Mouse (Mus musculus) liver, embryonic 16.5 days (tissue): ENCODE data around the gene Evl. TPM values are rescaled to one million over a fixed set of nuclear protein-coding genes. Genes with fewer than 3 reads are reported as not detected.

ENCODE experiments used
- ATAC-seq: fragments of 200-750 bp; cut with Nextera tagmentation; 2 replicates; pipeline ENCODE4 v1.8.0; 2017; ENCODE audit warnings: low read depth, mild to moderate bottlenecking, moderate number of reproducible peaks, moderate library complexity
- H3K27ac ChIP-seq: fragments of 300-500 bp; sonication (generic); 2 replicates; pipeline ENCODE4 v1.5.1; 2014; ENCODE audit warnings: mild to moderate bottlenecking, low read length
- H3K27me3 ChIP-seq: fragments of 300-500 bp; sonication (generic); 2 replicates; pipeline ENCODE4 v1.6.1; 2014; ENCODE audit warnings: low read depth, low read length, mixed read lengths; ENCODE audit not compliant: control insufficient read depth, insufficient read depth
- H3K36me3 ChIP-seq: fragments of 300-500 bp; sonication (generic); 2 replicates; pipeline ENCODE4 v1.6.1; 2014; ENCODE audit warnings: mild to moderate bottlenecking; ENCODE audit not compliant: control insufficient read depth, insufficient read depth
- H3K4me1 ChIP-seq: fragments of 300-500 bp; sonication (generic); 2 replicates; pipeline ENCODE4 v1.6.1; 2014; ENCODE audit warnings: low read depth, low read length, mixed read lengths; ENCODE audit not compliant: control insufficient read depth
- H3K4me2 ChIP-seq: fragments of 300-500 bp; sonication (generic); 2 replicates; pipeline ENCODE4 v1.6.1; 2014; ENCODE audit warnings: low read depth, low read length, mixed read lengths
- H3K4me3 ChIP-seq: fragments of 300-500 bp; sonication (generic); 2 replicates; pipeline ENCODE4 v1.5.1; 2014; ENCODE audit warnings: low read depth, mild to moderate bottlenecking, low read length
- H3K9ac ChIP-seq: fragments of 300-500 bp; sonication (generic); 2 replicates; pipeline ENCODE4 v1.6.1; 2014; ENCODE audit warnings: low read depth, low read length
- H3K9me3 ChIP-seq: fragments of 300-500 bp; sonication (generic); replicated peaks from 2 replicates; pipeline ENCODE4 v1.6.1; 2016; ENCODE audit warnings: low read length; ENCODE audit not compliant: control insufficient read depth
- WGBS: fragments of 180-500 bp; shearing (Covaris S2); extraction: QIAGEN DNeasy Blood & Tissue Kit; methylation state at CpG from one replicate; pipeline ENCODE4 v1.1.7; 2014; ENCODE audit not compliant: insufficient replicate concordance; 5-methylcytosine and 5-hydroxymethylcytosine counted together
- polyA plus RNA-seq: library from polyadenylated mRNA; unstranded; fragments of >200 nt; fragmentation: Nextera tagmentation; extraction: Ambion mirVana; gene quantifications from 2 replicates; pipeline ENCODE4 v1.2.1, GENCODE M21; 2015

The Evl gene
- polyA plus RNA-seq, 1 experiment from 2014 or later: 8.0 TPM

DNA sequence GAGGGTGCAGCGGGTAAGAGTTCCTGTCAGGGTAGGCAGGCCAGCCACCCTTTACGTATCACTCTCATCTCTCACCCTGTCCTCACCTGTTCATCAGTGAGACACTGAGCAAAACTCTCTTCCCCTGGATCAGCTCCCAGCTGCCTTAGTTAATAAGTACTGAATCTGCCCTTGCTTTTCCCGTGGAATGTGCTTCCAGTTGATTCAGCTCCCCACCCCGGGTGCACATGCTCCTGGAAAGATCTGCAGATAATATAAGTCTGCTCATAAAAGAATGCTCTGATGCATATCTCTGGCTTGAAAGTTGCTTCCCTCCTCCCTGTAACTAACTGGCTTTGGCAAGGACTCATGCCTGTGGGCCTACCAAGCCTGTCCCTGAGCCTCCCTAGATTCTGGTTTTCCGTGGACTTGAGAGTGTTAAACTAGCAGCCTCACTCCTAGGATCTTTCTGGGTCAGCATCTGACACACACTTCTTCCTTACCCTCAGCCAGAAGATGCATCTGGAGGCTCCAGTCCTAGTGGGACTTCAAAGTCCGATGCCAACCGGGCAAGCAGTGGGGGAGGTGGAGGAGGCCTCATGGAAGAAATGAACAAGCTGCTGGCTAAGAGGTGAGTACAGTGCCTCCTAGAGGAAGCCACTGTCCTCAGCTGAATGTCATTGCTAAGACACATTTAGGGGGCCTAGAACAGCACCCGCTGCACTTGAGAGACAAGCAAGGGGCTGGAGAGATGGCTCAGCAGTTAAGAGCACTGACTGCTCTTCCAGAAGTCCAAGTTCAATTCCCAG lies 121.3 kb downstream of the Evl start:
- no peak overlapping the region for H3K27ac ChIP-seq
- ATAC-seq: peak; percentile 65
- H3K9ac ChIP-seq: no peak overlapping the region
- no peaks in the 10 kb centered on the region for H3K4me1 ChIP-seq
- no peak overlapping the region for H3K4me2 ChIP-seq
- H3K4me3 ChIP-seq: no peak overlapping the region
- 63% methylated on average over 8 of the region's 8 CpGs for WGBS
- no peaks in the 10 kb centered on the region for H3K36me3 ChIP-seq
- no peaks in the 10 kb centered on the region for H3K9me3 ChIP-seq
- H3K27me3 ChIP-seq: no peaks in the 10 kb centered on the region

DNA sequence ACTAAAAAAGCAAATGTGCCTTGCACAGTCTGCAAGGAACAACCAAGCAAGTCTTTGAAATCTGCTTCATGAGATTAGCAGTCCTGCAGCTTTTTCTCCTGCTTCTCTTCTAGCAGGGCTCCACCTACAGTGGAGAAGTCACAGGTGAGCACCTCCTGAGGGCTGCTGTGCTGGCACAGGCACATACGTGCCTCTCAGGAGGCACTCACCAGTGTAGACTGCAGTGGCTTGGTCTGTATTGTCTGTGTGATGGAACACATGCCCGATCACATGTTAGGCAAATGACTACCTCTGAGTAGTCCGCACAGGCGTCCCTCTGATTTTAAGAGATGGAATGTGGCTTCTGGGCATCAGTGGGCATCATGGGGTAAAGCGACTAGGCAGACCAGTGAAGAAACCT lies 122.6 kb downstream of the Evl start:
- Histone ChIP-seq H3K36me3 (no peaks in the 10 kb centered on the region), H3K4me3 (no peak overlapping the region), H3K4me2 (no peak overlapping the region), H3K4me1 (no peaks in the 10 kb centered on the region), H3K27ac (no peak overlapping the region), H3K27me3 (no peaks in the 10 kb centered on the region), H3K9ac (no peak overlapping the region), H3K9me3 (no peaks in the 10 kb centered on the region)
- ATAC-seq: no peak
- WGBS: 74% methylated on average over 5 of the region's 5 CpGs

DNA sequence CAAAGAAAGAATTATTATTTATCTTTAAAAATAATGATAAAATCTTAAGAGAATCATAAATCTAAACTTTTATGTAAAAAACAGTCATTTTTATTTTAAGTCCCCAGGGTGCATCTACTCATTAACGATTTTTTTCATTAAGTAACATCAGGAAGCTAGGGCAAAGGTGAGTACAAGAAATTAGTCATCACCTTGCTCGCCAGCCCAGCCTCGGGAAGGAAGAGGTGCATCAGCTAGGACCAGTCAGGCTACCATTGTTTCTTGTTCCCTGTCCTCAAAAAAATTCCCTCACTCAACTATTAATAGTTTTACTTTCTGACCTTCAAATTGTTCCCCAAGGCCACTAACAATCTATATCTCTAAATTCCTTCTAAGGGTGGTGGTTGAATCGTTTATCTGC lies 123.8 kb downstream of the Evl start:
- Histone ChIP-seq H3K4me2 (no peak overlapping the region), H3K27ac (no peak overlapping the region), H3K4me1 (no peaks in the 10 kb centered on the region), H3K9ac (no peak overlapping the region), H3K4me3 (no peak overlapping the region), H3K36me3 (no peaks in the 10 kb centered on the region), H3K27me3 (no peaks in the 10 kb centered on the region), H3K9me3 (no peaks in the 10 kb centered on the region)
- WGBS: 56% methylated on average over 4 of the region's 4 CpGs
- no peak for ATAC-seq

DNA sequence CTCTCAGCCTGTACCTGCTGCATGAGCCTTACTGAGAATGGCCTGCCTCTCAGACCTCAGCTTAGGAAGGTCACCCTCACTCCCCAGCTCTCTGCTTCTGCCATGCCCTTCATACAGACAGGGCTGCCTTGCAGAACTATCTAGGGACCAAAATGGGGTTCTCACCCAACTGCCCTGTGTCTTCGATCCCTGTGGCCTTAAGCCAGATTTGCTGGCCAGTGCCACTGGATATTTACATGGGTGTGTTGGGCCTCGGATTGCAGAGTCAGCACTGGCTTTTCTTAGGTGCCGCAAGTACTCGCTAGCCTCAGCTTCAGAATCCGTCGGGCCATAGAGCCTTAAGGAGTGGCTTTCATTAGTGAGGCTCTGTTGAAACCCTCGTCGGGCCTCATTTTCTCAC lies 126.3 kb downstream of the Evl start:
- Histone ChIP-seq H3K4me1 (no peaks in the 10 kb centered on the region), H3K27me3 (no peaks in the 10 kb centered on the region), H3K9me3 (no peaks in the 10 kb centered on the region), H3K9ac (no peak overlapping the region), H3K4me2 (no peak overlapping the region), H3K27ac (no peak overlapping the region), H3K36me3 (no peaks in the 10 kb centered on the region), H3K4me3 (no peak overlapping the region)
- 74% methylated on average over 8 of the region's 8 CpGs for WGBS
- ATAC-seq: no peak

DNA sequence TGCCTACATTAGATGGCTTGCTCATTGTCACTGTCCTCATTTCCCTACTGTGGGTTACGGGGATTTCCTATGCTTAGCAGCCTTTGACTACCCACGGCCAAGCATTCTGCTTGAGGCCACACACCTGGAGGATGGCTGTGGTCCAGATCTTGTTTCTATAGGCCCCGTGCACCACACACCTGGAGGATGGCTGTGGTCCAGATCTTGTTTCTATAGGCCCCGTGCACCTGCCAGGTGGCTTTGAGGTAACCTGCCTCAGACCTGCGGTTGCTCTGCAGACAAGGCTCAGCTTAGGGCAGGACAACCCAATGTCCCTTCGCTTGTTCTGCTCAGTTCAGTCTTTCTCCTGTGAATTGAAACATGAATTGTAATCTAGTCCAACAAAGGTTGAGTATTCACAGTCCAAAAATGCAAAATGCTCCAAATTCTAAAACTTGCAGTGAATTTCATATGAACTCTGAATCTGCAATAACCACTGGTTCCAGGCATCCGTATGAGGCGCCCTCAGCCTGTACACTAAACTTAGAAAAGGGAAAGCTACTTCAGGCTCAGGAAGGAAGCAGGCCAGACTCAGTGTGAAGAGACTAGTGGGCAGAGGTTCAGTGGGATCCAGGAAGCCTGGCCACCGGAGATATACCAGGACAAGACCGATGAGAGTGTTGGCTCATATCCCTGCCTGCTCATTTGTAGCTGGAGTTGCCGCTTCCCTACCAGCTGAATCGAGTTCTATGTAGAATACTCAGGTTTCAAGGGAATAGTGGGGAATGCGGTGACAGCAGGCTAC lies 127.9 kb downstream of the Evl start:
- Histone ChIP-seq H3K4me2 (no peak overlapping the region), H3K4me3 (no peak overlapping the region), H3K9ac (no peak overlapping the region), H3K4me1 (no peaks in the 10 kb centered on the region), H3K27me3 (no peaks in the 10 kb centered on the region), H3K27ac (no peak overlapping the region), H3K9me3 (no peaks in the 10 kb centered on the region), H3K36me3 (no peaks in the 10 kb centered on the region)
- no peak for ATAC-seq
- WGBS: 66% methylated on average over 13 of the region's 13 CpGs

DNA sequence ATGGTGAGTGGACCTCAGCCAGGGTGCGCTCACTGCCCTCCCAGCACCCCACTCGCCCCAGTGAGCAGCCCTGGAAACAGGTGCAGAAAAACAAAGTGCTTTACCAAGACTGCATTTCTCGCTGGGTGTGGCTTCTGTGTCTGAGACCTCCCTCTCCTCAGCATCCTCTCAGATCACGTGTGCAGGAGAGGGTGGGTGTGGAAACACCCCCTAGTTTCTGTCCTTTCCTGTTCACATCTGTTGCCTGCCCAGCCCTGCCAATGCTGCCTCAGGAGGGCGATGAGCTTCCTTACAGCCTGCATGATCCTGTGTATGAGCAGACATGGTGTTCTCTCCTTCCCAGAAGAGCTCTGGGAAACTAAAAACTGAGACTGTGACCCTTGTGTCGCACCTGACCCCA lies 131.9 kb downstream of the Evl start:
- 63% methylated on average over 6 of the region's 6 CpGs for WGBS
- Histone ChIP-seq H3K4me1 (no peaks in the 10 kb centered on the region), H3K27ac (no peak overlapping the region), H3K27me3 (no peaks in the 10 kb centered on the region), H3K9me3 (no peaks in the 10 kb centered on the region), H3K9ac (no peak overlapping the region), H3K4me2 (no peak overlapping the region), H3K36me3 (no peaks in the 10 kb centered on the region), H3K4me3 (no peak overlapping the region)
- no peak for ATAC-seq

DNA sequence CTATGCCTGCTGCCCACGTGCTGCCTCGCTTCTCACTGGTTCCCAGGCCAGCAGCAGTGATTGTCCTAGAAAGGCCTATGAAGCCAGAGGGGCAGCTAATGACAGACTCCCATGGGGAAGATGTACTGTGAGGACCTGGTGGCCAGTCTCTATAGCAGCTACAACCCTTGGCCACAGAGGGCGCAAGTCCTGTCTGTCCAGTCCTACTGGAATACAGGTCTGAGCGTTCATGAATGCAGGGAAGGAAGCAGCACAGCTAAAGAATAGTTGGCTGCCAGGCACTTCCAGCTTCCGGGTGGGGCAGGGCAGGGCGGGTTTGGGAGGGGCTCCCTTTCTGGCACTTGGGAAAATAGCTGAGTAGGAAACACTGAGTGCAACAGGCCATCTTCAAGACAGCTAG lies 132.4 kb downstream of the Evl start:
- no peak for ATAC-seq
- H3K27me3 ChIP-seq: no peaks in the 10 kb centered on the region
- no peaks in the 10 kb centered on the region for H3K4me1 ChIP-seq
- H3K36me3 ChIP-seq: no peaks in the 10 kb centered on the region
- no peaks in the 10 kb centered on the region for H3K9me3 ChIP-seq
- WGBS: 63% methylated on average over 6 of the region's 6 CpGs
- H3K9ac ChIP-seq: no peak overlapping the region
- H3K27ac ChIP-seq: no peak overlapping the region
- no peak overlapping the region for H3K4me2 ChIP-seq
- no peak overlapping the region for H3K4me3 ChIP-seq

DNA sequence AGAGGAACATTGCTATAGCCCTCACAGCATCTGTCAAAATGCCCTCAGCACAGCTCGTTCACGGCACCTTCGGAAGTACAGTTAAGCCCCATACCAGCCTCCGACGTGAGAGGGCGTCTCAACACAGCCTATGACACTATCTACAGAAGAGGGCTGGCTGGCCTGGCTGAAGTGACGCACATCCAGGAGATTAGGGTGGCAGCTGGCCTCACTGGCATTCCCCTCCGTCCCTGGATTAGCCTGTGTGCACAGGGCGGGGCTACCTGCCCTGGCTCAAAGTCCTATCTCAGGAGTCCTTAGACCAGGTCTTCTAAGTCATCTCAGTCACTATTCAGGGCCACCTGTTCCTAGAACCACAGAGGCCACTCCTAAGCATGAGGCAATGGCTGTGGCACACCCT lies 134.6 kb downstream of the Evl start:
- H3K27ac ChIP-seq: no peak overlapping the region
- H3K27me3 ChIP-seq: no peaks in the 10 kb centered on the region
- no peaks in the 10 kb centered on the region for H3K36me3 ChIP-seq
- H3K9me3 ChIP-seq: no peaks in the 10 kb centered on the region
- no peak overlapping the region for H3K9ac ChIP-seq
- H3K4me2 ChIP-seq: no peak overlapping the region
- no peaks in the 10 kb centered on the region for H3K4me1 ChIP-seq
- WGBS: 67% methylated on average over 9 of the region's 9 CpGs
- ATAC-seq: no peak
- H3K4me3 ChIP-seq: no peak overlapping the region

DNA sequence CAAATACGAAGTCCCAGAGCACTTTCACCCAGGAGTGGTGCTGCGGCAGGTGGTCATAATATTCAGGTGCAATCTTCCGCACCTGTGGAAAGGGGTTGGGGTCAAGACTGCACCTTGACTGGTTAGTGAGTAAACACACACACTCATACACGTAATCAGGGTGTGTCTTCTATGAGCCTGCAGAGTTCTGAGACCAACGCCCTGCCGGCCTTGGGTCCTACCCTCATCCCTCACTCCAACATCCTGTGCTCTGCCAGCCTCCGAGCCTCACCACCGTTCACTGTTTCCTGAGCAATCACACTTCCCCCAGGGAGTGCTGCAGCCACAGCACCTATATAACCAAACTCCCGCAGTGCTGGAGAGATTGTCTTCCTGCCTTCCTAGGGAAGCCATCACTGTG lies 136.0 kb downstream of the Evl start:
- WGBS: 45% methylated on average over 9 of the region's 9 CpGs
- no peak overlapping the region for H3K27ac ChIP-seq
- H3K27me3 ChIP-seq: no peaks in the 10 kb centered on the region
- H3K36me3 ChIP-seq: no peaks in the 10 kb centered on the region
- no peak overlapping the region for H3K4me3 ChIP-seq
- H3K4me1 ChIP-seq: no peaks in the 10 kb centered on the region
- ATAC-seq: no peak
- H3K9me3 ChIP-seq: no peaks in the 10 kb centered on the region
- no peak overlapping the region for H3K4me2 ChIP-seq
- H3K9ac ChIP-seq: no peak overlapping the region
